Mouse (Mus musculus): ENCODE measurements around the gene Mcm8. TPM values are rescaled to one million over a fixed set of nuclear protein-coding genes. Genes with fewer than 3 reads are reported as not detected.

Mcm8 gene
- 19.3 and 21.4 TPM in 2 replicates for polyA plus RNA-seq (2014; fragmentation: Nextera tagmentation; extraction: Ambion mirVana)

GRCm38 (mm10) chr2:132815608-132816314, at the start of gene Mcm8, which contains the start of gene Trmt6:
Mcm8 (plus strand) TSS chr2:132816141.
Trmt6 (minus strand) TSS chr2:132816055.
- Histone ChIP-seq H3K4me2 (ENCODE audit: low read depth) (peak within 1 kb of the TSS; percentile 89), H3K27ac (ENCODE audit: low read depth, low read length) (peak within 1 kb of the TSS; percentile 75; the same call in 1 of the 2 replicates), H3K9ac (ENCODE audit: low read length) (peak within 1 kb of the TSS; percentile 80), H3K36me3 (ENCODE audit: control insufficient read depth, insufficient read depth, low read length) (no peaks in the 10 kb centered on the region), H3K9me3 (ENCODE audit: control insufficient read depth, low read length) (no peaks in the 10 kb centered on the region), H3K4me3 (ENCODE audit: low read depth, low read length) (peak within 1 kb of the TSS; percentile 81), H3K27me3 (ENCODE audit: control insufficient read depth, insufficient read depth, low read length) (no peaks in the 10 kb centered on the region), H3K4me1 (ENCODE audit: control insufficient read depth, insufficient read depth, low read length) (peaks cover 10% of the 10 kb centered on the region; the same call in 1 of the 2 replicates)
- peak; percentile 99 for ATAC-seq (ENCODE audit: insufficient read depth, low FRiP score, low TSS enrichment)
- WGBS, result under 1% methylated on average over 59 of the region's 59 CpGs
- DNase-seq (ENCODE audit: low spot score), result peak; percentile 96

- 76% methylated on average over 1 of the region's 1 CpGs for WGBS
These were observed 45.1 kb upstream of the Mcm8 start for GRCm38 (mm10) chr2:132770822-132771221.

GRCm38 (mm10) chr2:132780978-132781377, 35.0 kb upstream of the Mcm8 start, which contains the start of gene Chgb:
Chgb (plus strand) TSS chr2:132781278.
- no peak for DNase-seq (ENCODE audit: low spot score)
- WGBS, result 8% methylated on average over 4 of the region's 4 CpGs
- Histone ChIP-seq H3K4me2 (ENCODE audit: low read depth) (peak within 1 kb of the TSS; percentile 70), H3K27ac (ENCODE audit: low read depth, low read length) (peak within 1 kb of the TSS; percentile 67), H3K9me3 (ENCODE audit: control insufficient read depth, low read length) (no peaks in the 10 kb centered on the region), H3K9ac (ENCODE audit: low read length) (peak within 1 kb of the TSS; percentile 41), H3K27me3 (ENCODE audit: control insufficient read depth, insufficient read depth, low read length) (no peaks in the 10 kb centered on the region), H3K4me3 (ENCODE audit: low read depth, low read length) (peak within 1 kb of the TSS; percentile 29), H3K36me3 (ENCODE audit: control insufficient read depth, insufficient read depth, low read length) (no peaks in the 10 kb centered on the region), H3K4me1 (ENCODE audit: control insufficient read depth, insufficient read depth, low read length) (no peaks in the 10 kb centered on the region)
- ATAC-seq (ENCODE audit: insufficient read depth, low FRiP score, low TSS enrichment), result no peak

More at GRCm38 (mm10) chr2:132770822-132771221, 45.1 kb upstream of the Mcm8 start:
- no peaks in the 10 kb centered on the region for H3K27me3 ChIP-seq (ENCODE audit: control insufficient read depth, insufficient read depth, low read length)
- ATAC-seq (ENCODE audit: insufficient read depth, low FRiP score, low TSS enrichment), result no peak
- no peaks in the 10 kb centered on the region for H3K9me3 ChIP-seq (ENCODE audit: control insufficient read depth, low read length)
- H3K9ac ChIP-seq (ENCODE audit: low read length), result no peak overlapping the region
- H3K27ac ChIP-seq (ENCODE audit: low read depth, low read length), result no peak overlapping the region
- no peak overlapping the region for H3K4me3 ChIP-seq (ENCODE audit: low read depth, low read length)
- no peaks in the 10 kb centered on the region for H3K36me3 ChIP-seq (ENCODE audit: control insufficient read depth, insufficient read depth, low read length)
- no peak overlapping the region for H3K4me2 ChIP-seq (ENCODE audit: low read depth)
- DNase-seq (ENCODE audit: low spot score), result no peak
- no peaks in the 10 kb centered on the region for H3K4me1 ChIP-seq (ENCODE audit: control insufficient read depth, insufficient read depth, low read length)

- Histone ChIP-seq H3K4me2 (ENCODE audit: low read depth) (peak overlapping the region; percentile 70), H3K27me3 (ENCODE audit: control insufficient read depth, insufficient read depth, low read length) (no peaks in the 10 kb centered on the region), H3K4me1 (ENCODE audit: control insufficient read depth, insufficient read depth, low read length) (no peaks in the 10 kb centered on the region), H3K27ac (ENCODE audit: low read depth, low read length) (peak overlapping the region; percentile 67), H3K36me3 (ENCODE audit: control insufficient read depth, insufficient read depth, low read length) (no peaks in the 10 kb centered on the region), H3K9ac (ENCODE audit: low read length) (peak overlapping the region; percentile 41), H3K4me3 (ENCODE audit: low read depth, low read length) (peak overlapping the region; percentile 29), H3K9me3 (ENCODE audit: control insufficient read depth, low read length) (no peaks in the 10 kb centered on the region)
- under 1% methylated on average over 37 of the region's 41 CpGs for WGBS
- peak; percentile 99 for ATAC-seq (ENCODE audit: insufficient read depth, low FRiP score, low TSS enrichment)
- DNase-seq (ENCODE audit: low spot score), result peak; percentile 93
These were observed 34.4 kb upstream of the Mcm8 start for GRCm38 (mm10) chr2:132781439-132782068.

- H3K9ac ChIP-seq (ENCODE audit: low read length), result no peak overlapping the region
- ATAC-seq (ENCODE audit: insufficient read depth, low FRiP score, low TSS enrichment) (no peak), DNase-seq (ENCODE audit: low spot score) (no peak)
- 79% methylated on average over 6 of the region's 6 CpGs for WGBS
- no peaks in the 10 kb centered on the region for H3K36me3 ChIP-seq (ENCODE audit: control insufficient read depth, insufficient read depth, low read length)
- H3K4me2 ChIP-seq (ENCODE audit: low read depth), result no peak overlapping the region
- H3K4me3 ChIP-seq (ENCODE audit: low read depth, low read length), result no peak overlapping the region
- no peaks in the 10 kb centered on the region for H3K4me1 ChIP-seq (ENCODE audit: control insufficient read depth, insufficient read depth, low read length)
- no peaks in the 10 kb centered on the region for H3K27me3 ChIP-seq (ENCODE audit: control insufficient read depth, insufficient read depth, low read length)
- H3K27ac ChIP-seq (ENCODE audit: low read depth, low read length), result no peak overlapping the region
- H3K9me3 ChIP-seq (ENCODE audit: control insufficient read depth, low read length), result no peaks in the 10 kb centered on the region
These were observed 31.9 kb upstream of the Mcm8 start for GRCm38 (mm10) chr2:132784039-132784438.

- no peak overlapping the region for H3K27ac ChIP-seq (ENCODE audit: low read depth, low read length)
- H3K4me2 ChIP-seq (ENCODE audit: low read depth), result no peak overlapping the region
- WGBS, result 86% methylated on average over 19 of the region's 19 CpGs
- H3K27me3 ChIP-seq (ENCODE audit: control insufficient read depth, insufficient read depth, low read length), result no peaks in the 10 kb centered on the region
- H3K36me3 ChIP-seq (ENCODE audit: control insufficient read depth, insufficient read depth, low read length), result no peaks in the 10 kb centered on the region
- no peaks in the 10 kb centered on the region for H3K9me3 ChIP-seq (ENCODE audit: control insufficient read depth, low read length)
- DNase-seq (ENCODE audit: low spot score) (no peak), ATAC-seq (ENCODE audit: insufficient read depth, low FRiP score, low TSS enrichment) (no peak)
- no peak overlapping the region for H3K9ac ChIP-seq (ENCODE audit: low read length)
- no peak overlapping the region for H3K4me3 ChIP-seq (ENCODE audit: low read depth, low read length)
- no peaks in the 10 kb centered on the region for H3K4me1 ChIP-seq (ENCODE audit: control insufficient read depth, insufficient read depth, low read length)
These were observed 22.3 kb upstream of the Mcm8 start for GRCm38 (mm10) chr2:132793441-132794203.

GRCm38 (mm10) chr2:132794204-132794586, 21.7 kb upstream of the Mcm8 start:
- no peak for DNase-seq (ENCODE audit: low spot score)
- 93% methylated on average over 7 of the region's 7 CpGs for WGBS
- Histone ChIP-seq H3K9me3 (ENCODE audit: control insufficient read depth, low read length) (no peaks in the 10 kb centered on the region), H3K9ac (ENCODE audit: low read length) (no peak overlapping the region), H3K36me3 (ENCODE audit: control insufficient read depth, insufficient read depth, low read length) (no peaks in the 10 kb centered on the region), H3K4me3 (ENCODE audit: low read depth, low read length) (no peak overlapping the region), H3K27me3 (ENCODE audit: control insufficient read depth, insufficient read depth, low read length) (no peaks in the 10 kb centered on the region), H3K4me2 (ENCODE audit: low read depth) (no peak overlapping the region), H3K27ac (ENCODE audit: low read depth, low read length) (no peak overlapping the region), H3K4me1 (ENCODE audit: control insufficient read depth, insufficient read depth, low read length) (no peaks in the 10 kb centered on the region)
- ATAC-seq (ENCODE audit: insufficient read depth, low FRiP score, low TSS enrichment), result no peak

GRCm38 (mm10) chr2:132802976-132803375, 13.0 kb upstream of the Mcm8 start:
- no peaks in the 10 kb centered on the region for H3K4me1 ChIP-seq (ENCODE audit: control insufficient read depth, insufficient read depth, low read length)
- ATAC-seq (ENCODE audit: insufficient read depth, low FRiP score, low TSS enrichment) (no peak), DNase-seq (ENCODE audit: low spot score) (no peak)
- H3K4me3 ChIP-seq (ENCODE audit: low read depth, low read length), result no peak overlapping the region
- H3K4me2 ChIP-seq (ENCODE audit: low read depth), result no peak overlapping the region
- no peak overlapping the region for H3K27ac ChIP-seq (ENCODE audit: low read depth, low read length)
- H3K36me3 ChIP-seq (ENCODE audit: control insufficient read depth, insufficient read depth, low read length), result peaks cover 10% of the 10 kb centered on the region
- no peaks in the 10 kb centered on the region for H3K9me3 ChIP-seq (ENCODE audit: control insufficient read depth, low read length)
- no peaks in the 10 kb centered on the region for H3K27me3 ChIP-seq (ENCODE audit: control insufficient read depth, insufficient read depth, low read length)
- WGBS, result 97% methylated on average over 2 of the region's 2 CpGs
- no peak overlapping the region for H3K9ac ChIP-seq (ENCODE audit: low read length)
